Mouse (Mus musculus): Measurements from ENCODE around the gene Chchd2. TPM values are rescaled to one million over a fixed set of nuclear protein-coding genes. Genes with fewer than 3 reads are reported as not detected.
A peak's percentile ranks its signal among the peaks of the same experiment; 100 is the strongest.

Chchd2 gene
- total RNA-seq (2014; fragmentation: Nextera tagmentation) (69.4 and 78.3 TPM in 2 replicates), total RNA-seq (2017) (342 and 377 TPM in 2 replicates), polyA plus RNA-seq (2012) (586 and 747 TPM in 2 replicates)

DNA sequence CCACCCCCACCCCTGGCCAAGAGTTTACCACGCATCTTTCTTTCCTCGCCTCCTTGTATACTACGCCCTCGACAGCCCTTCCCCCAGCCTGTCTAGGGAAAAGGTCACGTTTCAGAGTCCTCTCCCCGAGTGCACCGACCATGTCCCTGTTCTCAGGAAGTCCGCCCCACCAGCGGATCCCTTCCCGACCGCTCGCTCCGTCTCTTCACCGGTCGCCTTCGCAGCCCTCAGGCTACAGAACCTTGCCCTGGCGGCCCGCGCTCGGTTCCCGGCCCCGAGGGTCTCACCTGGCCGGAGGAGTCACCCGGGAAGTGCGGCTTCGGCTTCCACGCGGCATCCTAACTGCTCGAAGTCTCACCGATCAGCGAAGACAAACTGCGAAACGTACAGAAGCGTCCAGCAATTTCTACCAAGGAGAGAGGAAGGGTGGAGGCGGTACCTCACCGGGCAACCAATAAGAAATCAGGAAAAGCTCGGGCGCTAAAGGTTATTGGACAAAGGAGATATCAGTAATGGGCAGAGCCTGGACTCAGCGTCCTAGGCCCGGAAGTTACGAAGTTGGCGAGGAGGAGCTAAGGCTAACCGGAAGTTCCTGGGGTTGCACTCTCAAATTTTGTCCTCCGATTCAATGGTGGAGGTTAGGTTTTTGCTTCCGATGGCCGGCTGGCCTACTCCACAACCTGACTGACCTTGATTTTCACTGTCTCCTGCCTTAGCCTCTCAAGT, at the start of gene Chchd2:
Chchd2 (minus strand) TSS at position 560 of the 726 bp plus-strand sequence.
- peaks cover 25% of the 10 kb centered on the region for H3K4me1 ChIP-seq (ENCODE audit: insufficient read depth, low read depth, low read length)

DNA sequence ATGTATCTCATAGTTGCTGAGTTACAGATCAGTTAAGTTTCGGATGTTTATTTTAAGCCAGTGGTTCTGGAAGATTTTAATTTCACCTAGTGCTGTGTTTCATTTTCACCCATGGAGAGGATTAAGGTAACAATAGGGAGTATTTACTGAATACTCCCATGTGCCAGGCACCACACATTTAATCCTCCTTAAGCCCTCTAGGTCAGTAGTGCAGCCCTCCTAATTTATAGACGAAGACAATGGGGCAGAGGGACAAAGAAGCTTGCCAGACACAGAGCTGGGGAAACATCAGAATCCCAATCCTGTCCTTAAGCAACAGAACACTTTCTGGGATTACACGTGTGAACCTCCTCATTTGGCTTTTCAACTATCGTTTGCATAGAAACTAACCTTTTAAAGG, 49.7 kb upstream of the Chchd2 start:
- TF ChIP-seq TAL1 (conservative IDR thresholded peaks at IDR 0.05; ENCODE audit: low read depth, low read length) = no peak
- TF ChIP-seq GATA1 (IDR thresholded peaks at IDR 0.05; ENCODE audit: borderline replicate concordance, low read length) = no peak
- TF ChIP-seq POLR2AphosphoS5 (IDR thresholded peaks at IDR 0.05; ENCODE audit: insufficient replicate concordance, low read depth, low read length) = no peak
- no peak for TF ChIP-seq GATA2 (IDR thresholded peaks at IDR 0.05; ENCODE audit: borderline replicate concordance, low read depth, low read length)
- no peak for TF ChIP-seq CTCF (IDR thresholded peaks at IDR 0.05; ENCODE audit: low read depth, low read length)

More for the DNA sequence above, at the start of gene Chchd2:
- Histone ChIP-seq H3K9me3 (replicated peaks) (no peaks in the 10 kb centered on the region; the same call in 1 of the 2 replicates), H3K27me3 (ENCODE audit: insufficient read depth, low read length) (peaks cover under 1% of the 10 kb centered on the region; the same call in 1 of the 2 replicates), H3K36me3 (replicated peaks) (peaks cover 32% of the 10 kb centered on the region), H3K4me3 (ENCODE audit: low read depth, low read length) (peak within 1 kb of the TSS; percentile 80)
- DNase-seq (ENCODE audit: low spot score) (peak; percentile 85), ATAC-seq (ENCODE audit: extremely low read depth, insufficient number of reproducible peaks, low FRiP score, poor library complexity, severe bottlenecking) (peak; percentile 100)
- no peak for TF ChIP-seq GATA2 (IDR thresholded peaks at IDR 0.05; ENCODE audit: borderline replicate concordance, low read depth, low read length)
- TF ChIP-seq POLR2AphosphoS5 (IDR thresholded peaks at IDR 0.05; ENCODE audit: insufficient replicate concordance, low read depth, low read length) = peak; percentile 87; the same call in 1 of the 2 replicates

DNA sequence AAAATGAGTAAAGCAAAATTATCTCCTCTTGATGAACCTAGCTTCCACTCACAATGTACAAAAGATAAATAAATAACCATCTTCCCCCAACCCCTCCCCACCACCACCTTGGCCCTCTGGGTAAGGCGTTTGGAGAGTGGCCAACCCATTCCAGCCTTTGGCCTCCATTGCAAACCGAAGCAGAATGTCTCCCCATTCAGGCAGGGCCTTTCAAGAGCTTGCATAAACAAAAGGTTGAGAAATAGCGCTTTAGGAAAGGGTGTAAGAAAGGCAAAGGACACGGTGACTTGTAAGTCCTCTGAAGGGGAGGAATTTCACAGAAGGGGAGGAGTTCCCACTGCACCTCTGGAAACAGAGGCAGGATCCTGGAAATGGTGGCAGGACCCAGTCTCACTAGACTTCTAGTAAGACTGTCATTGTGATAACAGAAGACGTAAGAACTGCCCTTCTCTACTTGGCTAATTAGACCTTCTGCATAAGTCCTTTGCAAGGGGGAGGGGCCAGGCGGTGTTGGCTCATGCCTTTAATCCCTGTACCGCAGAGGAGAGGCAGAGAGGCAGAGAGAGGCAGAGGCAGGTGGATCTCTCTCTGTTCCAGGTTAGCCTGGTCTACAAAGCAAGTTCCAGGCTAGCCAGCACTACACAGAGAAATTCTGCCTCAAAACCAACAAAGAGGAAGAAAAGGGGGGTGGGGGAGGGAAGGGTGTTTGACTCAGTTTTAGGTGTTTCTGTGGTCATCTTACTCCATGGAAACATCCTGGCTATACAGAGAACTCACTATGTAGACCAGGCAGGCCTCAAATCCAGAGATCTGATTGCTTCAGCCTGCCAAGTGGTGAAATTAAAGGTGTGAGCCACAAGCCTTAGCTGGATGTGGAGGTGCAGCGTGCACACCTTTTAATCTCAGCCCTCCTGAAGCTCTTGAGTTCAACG, 42.9 kb upstream of the Chchd2 start:
- Histone ChIP-seq H3K36me3 (replicated peaks) (no peaks in the 10 kb centered on the region), H3K9me3 (replicated peaks) (peaks cover 2% of the 10 kb centered on the region; the same call in 1 of the 2 replicates), H3K4me1 (ENCODE audit: insufficient read depth, low read depth, low read length) (peaks cover 15% of the 10 kb centered on the region), H3K27me3 (ENCODE audit: insufficient read depth, low read length) (no peaks in the 10 kb centered on the region), H3K4me3 (ENCODE audit: low read depth, low read length) (no peak overlapping the region)
- ATAC-seq (ENCODE audit: extremely low read depth, insufficient number of reproducible peaks, low FRiP score, poor library complexity, severe bottlenecking) = no peak
- TF ChIP-seq GATA1 (IDR thresholded peaks at IDR 0.05; ENCODE audit: borderline replicate concordance, low read length) (no peak), GATA2 (IDR thresholded peaks at IDR 0.05; ENCODE audit: borderline replicate concordance, low read depth, low read length) (no peak), TAL1 (conservative IDR thresholded peaks at IDR 0.05; ENCODE audit: low read depth, low read length) (no peak), CTCF (IDR thresholded peaks at IDR 0.05; ENCODE audit: low read depth, low read length) (no peak), POLR2AphosphoS5 (IDR thresholded peaks at IDR 0.05; ENCODE audit: insufficient replicate concordance, low read depth, low read length) (no peak)
- no peak for DNase-seq (ENCODE audit: low spot score)

More for the DNA sequence above, 49.7 kb upstream of the Chchd2 start:
- H3K4me1 ChIP-seq (ENCODE audit: insufficient read depth, low read depth, low read length) = peaks cover 22% of the 10 kb centered on the region
- no peak for DNase-seq (ENCODE audit: low spot score)
- peaks cover 2% of the 10 kb centered on the region; the same call in 1 of the 2 replicates for H3K9me3 ChIP-seq (replicated peaks)
- ATAC-seq (ENCODE audit: extremely low read depth, insufficient number of reproducible peaks, low FRiP score, poor library complexity, severe bottlenecking) = no peak
- H3K4me3 ChIP-seq (ENCODE audit: low read depth, low read length) = no peak overlapping the region
- H3K27me3 ChIP-seq (ENCODE audit: insufficient read depth, low read length) = no peaks in the 10 kb centered on the region
- no peaks in the 10 kb centered on the region for H3K36me3 ChIP-seq (replicated peaks)

DNA sequence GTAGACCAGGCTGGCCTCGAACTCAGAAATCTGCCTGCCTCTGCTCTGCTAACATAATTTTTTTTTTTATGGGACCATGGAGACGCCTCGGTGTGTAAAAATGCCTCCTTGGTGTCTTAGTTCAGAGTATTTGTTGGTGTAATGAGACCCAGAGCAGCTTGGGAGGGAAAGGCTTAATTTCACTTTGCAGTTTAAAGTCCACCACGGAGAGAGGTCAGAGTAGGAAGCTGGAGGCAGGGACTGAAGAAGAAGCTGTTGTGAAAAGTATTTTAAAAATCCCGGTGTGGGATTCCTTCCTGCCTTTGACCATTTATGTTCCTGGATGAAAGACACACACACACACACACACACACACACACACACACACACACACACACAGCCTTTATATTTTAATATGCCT, 38.7 kb upstream of the Chchd2 start:
- Histone ChIP-seq H3K27me3 (ENCODE audit: insufficient read depth, low read length) (no peaks in the 10 kb centered on the region), H3K9me3 (replicated peaks) (no peaks in the 10 kb centered on the region), H3K4me1 (ENCODE audit: insufficient read depth, low read depth, low read length) (peaks cover 15% of the 10 kb centered on the region), H3K36me3 (replicated peaks) (no peaks in the 10 kb centered on the region), H3K4me3 (ENCODE audit: low read depth, low read length) (no peak overlapping the region)
- ATAC-seq (ENCODE audit: extremely low read depth, insufficient number of reproducible peaks, low FRiP score, poor library complexity, severe bottlenecking) (no peak), DNase-seq (ENCODE audit: low spot score) (no peak)
- no peak for TF ChIP-seq GATA1 (IDR thresholded peaks at IDR 0.05; ENCODE audit: borderline replicate concordance, low read length)
- no peak for TF ChIP-seq GATA2 (IDR thresholded peaks at IDR 0.05; ENCODE audit: borderline replicate concordance, low read depth, low read length)
- TF ChIP-seq CTCF (IDR thresholded peaks at IDR 0.05; ENCODE audit: low read depth, low read length) = no peak
- no peak for TF ChIP-seq POLR2AphosphoS5 (IDR thresholded peaks at IDR 0.05; ENCODE audit: insufficient replicate concordance, low read depth, low read length)
- no peak for TF ChIP-seq TAL1 (conservative IDR thresholded peaks at IDR 0.05; ENCODE audit: low read depth, low read length)

DNA sequence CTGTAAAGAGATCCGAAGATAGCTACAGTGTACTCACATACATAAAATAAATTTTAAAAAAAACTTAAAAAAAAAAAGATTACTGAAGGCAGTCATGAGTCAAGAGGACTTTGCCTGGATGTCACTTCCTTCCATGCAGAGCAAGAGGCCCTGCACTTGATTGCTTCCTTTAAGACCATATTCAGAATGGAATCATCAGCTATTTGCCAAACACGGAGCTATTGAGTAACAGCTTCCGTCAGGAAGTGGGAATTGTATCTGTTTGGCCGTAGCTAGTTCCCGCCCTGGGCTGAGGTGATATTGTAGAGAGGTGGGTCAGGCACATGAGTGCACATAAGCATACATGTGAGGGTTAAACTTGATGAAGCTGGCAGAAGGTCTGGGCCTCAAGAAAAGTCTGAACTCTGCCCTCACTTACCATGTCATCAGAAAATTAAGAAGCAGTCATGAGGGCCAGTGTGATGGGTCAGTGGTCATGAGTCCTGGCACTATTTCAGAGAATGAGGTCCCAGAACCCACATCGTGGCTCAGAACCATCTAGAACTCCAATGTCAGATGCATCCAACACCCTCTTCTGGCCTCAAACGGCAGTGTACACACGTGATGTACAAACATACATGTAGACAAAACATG, 37.7 kb upstream of the Chchd2 start:
- no peaks in the 10 kb centered on the region for H3K36me3 ChIP-seq (replicated peaks)
- no peak for DNase-seq (ENCODE audit: low spot score)
- no peaks in the 10 kb centered on the region for H3K27me3 ChIP-seq (ENCODE audit: insufficient read depth, low read length)
- peaks cover 7% of the 10 kb centered on the region for H3K4me1 ChIP-seq (ENCODE audit: insufficient read depth, low read depth, low read length)
- TF ChIP-seq GATA1 (IDR thresholded peaks at IDR 0.05; ENCODE audit: borderline replicate concordance, low read length) (no peak), CTCF (IDR thresholded peaks at IDR 0.05; ENCODE audit: low read depth, low read length) (no peak), POLR2AphosphoS5 (IDR thresholded peaks at IDR 0.05; ENCODE audit: insufficient replicate concordance, low read depth, low read length) (no peak), GATA2 (IDR thresholded peaks at IDR 0.05; ENCODE audit: borderline replicate concordance, low read depth, low read length) (no peak), TAL1 (conservative IDR thresholded peaks at IDR 0.05; ENCODE audit: low read depth, low read length) (no peak)
- H3K4me3 ChIP-seq (ENCODE audit: low read depth, low read length) = no peak overlapping the region
- no peak for ATAC-seq (ENCODE audit: extremely low read depth, insufficient number of reproducible peaks, low FRiP score, poor library complexity, severe bottlenecking)
- no peaks in the 10 kb centered on the region for H3K9me3 ChIP-seq (replicated peaks)

All from G1E (cell line).